9 mouse cellular contexts compared by ENCODE assay signal in genomic region chr17:45593479-45593878, GRCm38 (mm10). TPM values are rescaled to one million over a fixed set of nuclear protein-coding genes. Genes with fewer than 3 reads are reported as not detected.
DNase-seq lines count a peak whose midpoint lies in the region; ATAC-seq and TF ChIP-seq lines count a peak whose summit lies in the region.
"Had no signal": no experiment of that assay in that cellular context is flagged by ENCODE, and none has a peak within 500 bp of the region (broad histone marks: within the 10 kb centered on the region; RNA-seq: fewer than 3 reads in every experiment).

No protein-coding gene starts in this region.

- peaks cover 4% of the 10 kb centered on the region; the same call in 1 of the 2 replicates for H3K9me3 ChIP-seq in erythroblast, embryonic 14.5 days (ENCODE audit: control insufficient read depth, low read length)

- H3K4me1 ChIP-seq in erythroblast, embryonic 14.5 days (ENCODE audit: control insufficient read depth): peaks cover 95% of the 10 kb centered on the region
- H3K4me1 ChIP-seq in spleen, adult 2 months (ENCODE audit: control insufficient read depth, insufficient read depth, insufficient read length): peaks cover 15% of the 10 kb centered on the region; the same call in 1 of the 2 replicates

- peak; percentile 22 for DNase-seq in adrenal gland, postnatal 25 days
- no peak for DNase-seq in adrenal gland, postnatal 14 days
- DNase-seq in kidney, postnatal 14 days: peak; percentile 51
- DNase-seq in spleen, adult 2 months (ENCODE audit: low read depth in 1 of 2, low spot score in 2 of 2): no peak
- no peak for DNase-seq in right cerebral cortex, adult 18-20 months

- H3K27ac ChIP-seq in spleen, adult 2 months (ENCODE audit: insufficient read depth, low read length): peak overlapping the region; percentile 28

- peak overlapping the region; percentile 69 for H3K4me3 ChIP-seq in C2C12 (ENCODE audit: insufficient read depth, poor library complexity, severe bottlenecking)
- H3K4me3 ChIP-seq in erythroblast, embryonic 14.5 days (replicated peaks): peak overlapping the region; percentile 100
- H3K4me3 ChIP-seq in spleen, adult 2 months (ENCODE audit: extremely low read depth, insufficient read depth, insufficient read length): no peak overlapping the region

- peaks cover 69% of the 10 kb centered on the region for H3K79me2 ChIP-seq in C2C12 (ENCODE audit: control insufficient read depth, insufficient read depth)

- ATAC-seq in CD4-positive, CD25-positive, alpha-beta regulatory T cell, adult 4 months: no peak

- WGBS in spleen, adult 2 months: 53% methylated on average over 8 of the region's 8 CpGs

- no peaks in the 10 kb centered on the region for H3K27me3 ChIP-seq in C2C12 (ENCODE audit: control insufficient read depth, insufficient read depth, insufficient read length)
- no peaks in the 10 kb centered on the region; the same call in 1 of the 2 replicates for H3K27me3 ChIP-seq in erythroblast, embryonic 14.5 days (ENCODE audit: control insufficient read depth)
- no peaks in the 10 kb centered on the region for H3K27me3 ChIP-seq in spleen, adult 2 months (ENCODE audit: control insufficient read depth, insufficient read depth, low read length)

- peaks cover 32% of the 10 kb centered on the region for H3K36me3 ChIP-seq in C2C12 (ENCODE audit: control insufficient read depth, insufficient read depth)
- H3K36me3 ChIP-seq in erythroblast, embryonic 14.5 days (ENCODE audit: control insufficient read depth): peaks cover 58% of the 10 kb centered on the region
- H3K36me3 ChIP-seq in spleen, adult 2 months (ENCODE audit: control insufficient read depth, insufficient read depth, low read length): no peaks in the 10 kb centered on the region

- peak overlapping the region; percentile 66 for H3ac ChIP-seq in C2C12 (ENCODE audit: control insufficient read depth, insufficient read length, low read depth)

- no peak for TF ChIP-seq POLR2A in spleen, adult 2 months (IDR thresholded peaks at IDR 0.05; ENCODE audit: low read depth, low read length)

- no peak for TF ChIP-seq CTCF in C2C12 (IDR thresholded peaks at IDR 0.05; ENCODE audit: control insufficient read depth, insufficient read depth, insufficient read length)
- no peak for TF ChIP-seq CTCF in spleen, adult 2 months (IDR thresholded peaks at IDR 0.05; ENCODE audit: extremely low read depth, insufficient read depth, insufficient read length, insufficient replicate concordance)

- H3K79me3 ChIP-seq in C2C12 (ENCODE audit: low read depth): peaks cover 55% of the 10 kb centered on the region

TF ChIP-seq in C2C12, 6 proteins besides CTCF, POLR2A, EP300 and RAD21:
- TF ChIP-seq MAX (IDR thresholded peaks at IDR 0.05) (no peak), USF1 (IDR thresholded peaks at IDR 0.05; ENCODE audit: low read depth) (no peak), MYOG (IDR thresholded peaks at IDR 0.05; ENCODE audit: control insufficient read depth, extremely low read depth, insufficient read length) (no peak), CEBPB (IDR thresholded peaks at IDR 0.05; ENCODE audit: low read depth) (no peak), MYOD1 (IDR thresholded peaks at IDR 0.05; ENCODE audit: control insufficient read depth, insufficient read length, low read depth) (no peak), FOSL1 (IDR thresholded peaks at IDR 0.05; ENCODE audit: insufficient read depth, low read length, poor library complexity, severe bottlenecking) (no peak)

RNA-seq across cellular contexts. Expression of gene Slc29a1, which starts 5.9 kb away (rescaled TPM):
- 151 and 173 TPM in 2 replicates for total RNA-seq in adrenal gland, postnatal 25 days (2021)
- total RNA-seq in adrenal gland, postnatal 14 days (2021): 114 and 140 TPM in 2 replicates
- 264 TPM for polyA plus RNA-seq in C2C12 (2012; fragmentation: generic; extraction: Trizol)
- 77.5 and 78.0 TPM in 2 replicates for polyA plus RNA-seq in erythroblast, embryonic 14.5 days (2012)
- polyA plus RNA-seq in spleen, adult 2 months (2012; rRNA removed): 108 and 122 TPM in 2 replicates
- polyA plus RNA-seq in CD4-positive, CD25-positive, alpha-beta regulatory T cell, adult 4 months (2017; shearing (Covaris generic)): 100 to 1,000 TPM in 1 of 2 experiments, 10 to 100 TPM in 1; 88.0 to 154 TPM

RNA-seq across cellular contexts. Expression of gene Mymx, which starts 8.4 kb away (rescaled TPM):
- not detected in 2 replicates for total RNA-seq in adrenal gland, postnatal 25 days (2021)
- 0.44 TPM in 1 of 2 replicates, not detected in the other for total RNA-seq in adrenal gland, postnatal 14 days (2021)
- 1.7 TPM for polyA plus RNA-seq in C2C12 (2012; fragmentation: generic; extraction: Trizol)
- 0.44 TPM in 1 of 2 replicates, not detected in the other for polyA plus RNA-seq in erythroblast, embryonic 14.5 days (2012)
- not detected in 2 replicates for polyA plus RNA-seq in spleen, adult 2 months (2012; rRNA removed)
- polyA plus RNA-seq in CD4-positive, CD25-positive, alpha-beta regulatory T cell, adult 4 months (2017; shearing (Covaris generic)): not detected
- total RNA-seq: hematopoietic stem cell, adult 5-6 weeks had no signal

RNA-seq across cellular contexts. Expression of gene Hsp90ab1, which starts 20.4 kb away (rescaled TPM):
- 1,940 and 2,378 TPM in 2 replicates for total RNA-seq in adrenal gland, postnatal 25 days (2021)
- total RNA-seq in adrenal gland, postnatal 14 days (2021): 1,351 and 1,485 TPM in 2 replicates
- polyA plus RNA-seq in C2C12 (2012; fragmentation: generic; extraction: Trizol): 2,021 TPM
- polyA plus RNA-seq in erythroblast, embryonic 14.5 days (2012): 36.9 and 62.9 TPM in 2 replicates
- 194 and 202 TPM in 2 replicates for polyA plus RNA-seq in spleen, adult 2 months (2012; rRNA removed)
- polyA plus RNA-seq in CD4-positive, CD25-positive, alpha-beta regulatory T cell, adult 4 months (2017; shearing (Covaris generic)): 1,000 to 10,000 TPM; 1,172 to 1,222 TPM

RNA-seq across cellular contexts. Expression of gene Slc35b2, which starts 29.8 kb away (rescaled TPM):
- total RNA-seq in adrenal gland, postnatal 25 days (2021): 59.6 and 74.2 TPM in 2 replicates
- total RNA-seq in adrenal gland, postnatal 14 days (2021): 54.8 and 56.1 TPM in 2 replicates
- polyA plus RNA-seq in C2C12 (2012; fragmentation: generic; extraction: Trizol): 131 TPM
- polyA plus RNA-seq in erythroblast, embryonic 14.5 days (2012): 1.7 TPM in 2 replicates
- polyA plus RNA-seq in spleen, adult 2 months (2012; rRNA removed): 70.9 and 71.3 TPM in 2 replicates
- polyA plus RNA-seq in CD4-positive, CD25-positive, alpha-beta regulatory T cell, adult 4 months (2017; shearing (Covaris generic)): 10 to 100 TPM; 27.6 to 39.0 TPM

RNA-seq across cellular contexts. Expression of gene Nfkbie, which starts 38.0 kb away (rescaled TPM):
- 3.1 and 3.6 TPM in 2 replicates for total RNA-seq in adrenal gland, postnatal 25 days (2021)
- total RNA-seq in adrenal gland, postnatal 14 days (2021): 3.6 and 8.7 TPM in 2 replicates
- polyA plus RNA-seq in C2C12 (2012; fragmentation: generic; extraction: Trizol): 5.3 TPM
- polyA plus RNA-seq in erythroblast, embryonic 14.5 days (2012): 0.02 and 0.06 TPM in 2 replicates
- 50.4 and 65.9 TPM in 2 replicates for polyA plus RNA-seq in spleen, adult 2 months (2012; rRNA removed)
- polyA plus RNA-seq in CD4-positive, CD25-positive, alpha-beta regulatory T cell, adult 4 months (2017; shearing (Covaris generic)): 10 to 100 TPM; 33.1 to 48.1 TPM

Comparison
In these comparisons a context has a peak if more than half of its experiments do, and no peak if none do; other contexts are left out.
1. DNase-seq: peak in adrenal gland, postnatal 25 days (single experiment) and kidney, postnatal 14 days (single experiment); none in adrenal gland, postnatal 14 days (single experiment), spleen, adult 2 months (0 of 2) and right cerebral cortex, adult 18-20 months (single experiment).